Mouse (Mus musculus): ENCODE measurements around the gene Wwox. TPM values are rescaled to one million over a fixed set of nuclear protein-coding genes. Genes with fewer than 3 reads are reported as not detected.
A peak's percentile ranks its signal among the peaks of the same experiment; 100 is the strongest.

Gene Wwox
- polyA plus RNA-seq, 1 experiment from 2014 or later = 11.0 TPM

GRCm38 (mm10) chr8:114681136-114681535, 241.7 kb downstream of the Wwox start:
- no peaks in the 10 kb centered on the region for H3K4me1 ChIP-seq (ENCODE audit: control insufficient read depth, insufficient read depth, low read length)
- no peak overlapping the region for H3K9ac ChIP-seq (ENCODE audit: low read length)
- no peaks in the 10 kb centered on the region for H3K27me3 ChIP-seq (ENCODE audit: control insufficient read depth, insufficient read depth, low read length)
- DNase-seq (ENCODE audit: low spot score) (no peak), ATAC-seq (ENCODE audit: insufficient read depth, low FRiP score, low TSS enrichment) (no peak)
- no peak overlapping the region for H3K4me3 ChIP-seq (ENCODE audit: low read depth, low read length)
- no peaks in the 10 kb centered on the region for H3K36me3 ChIP-seq (ENCODE audit: control insufficient read depth, insufficient read depth, low read length)
- 61% methylated on average over 10 of the region's 10 CpGs for WGBS
- no peaks in the 10 kb centered on the region for H3K9me3 ChIP-seq (ENCODE audit: control insufficient read depth, low read length)
- no peak overlapping the region for H3K4me2 ChIP-seq (ENCODE audit: low read depth)
- H3K27ac ChIP-seq (ENCODE audit: low read depth, low read length) = no peak overlapping the region

GRCm38 (mm10) chr8:114682166-114682565, 242.7 kb downstream of the Wwox start:
- no peaks in the 10 kb centered on the region for H3K9me3 ChIP-seq (ENCODE audit: control insufficient read depth, low read length)
- no peaks in the 10 kb centered on the region for H3K27me3 ChIP-seq (ENCODE audit: control insufficient read depth, insufficient read depth, low read length)
- H3K9ac ChIP-seq (ENCODE audit: low read length) = no peak overlapping the region
- no peak for ATAC-seq (ENCODE audit: insufficient read depth, low FRiP score, low TSS enrichment)
- H3K4me1 ChIP-seq (ENCODE audit: control insufficient read depth, insufficient read depth, low read length) = no peaks in the 10 kb centered on the region
- 70% methylated on average over 10 of the region's 10 CpGs for WGBS
- H3K4me2 ChIP-seq (ENCODE audit: low read depth) = no peak overlapping the region
- H3K36me3 ChIP-seq (ENCODE audit: control insufficient read depth, insufficient read depth, low read length) = no peaks in the 10 kb centered on the region
- no peak overlapping the region for H3K4me3 ChIP-seq (ENCODE audit: low read depth, low read length)
- H3K27ac ChIP-seq (ENCODE audit: low read depth, low read length) = no peak overlapping the region
- DNase-seq (ENCODE audit: low spot score) = no peak

GRCm38 (mm10) chr8:114684046-114684702, 244.7 kb downstream of the Wwox start:
- no peak overlapping the region for H3K4me2 ChIP-seq (ENCODE audit: low read depth)
- no peak for DNase-seq (ENCODE audit: low spot score)
- no peak overlapping the region for H3K27ac ChIP-seq (ENCODE audit: low read depth, low read length)
- ATAC-seq (ENCODE audit: insufficient read depth, low FRiP score, low TSS enrichment) = no peak
- H3K9ac ChIP-seq (ENCODE audit: low read length) = no peak overlapping the region
- 86% methylated on average over 11 of the region's 11 CpGs for WGBS
- H3K4me3 ChIP-seq (ENCODE audit: low read depth, low read length) = no peak overlapping the region
- H3K9me3 ChIP-seq (ENCODE audit: control insufficient read depth, low read length) = no peaks in the 10 kb centered on the region
- H3K4me1 ChIP-seq (ENCODE audit: control insufficient read depth, insufficient read depth, low read length) = no peaks in the 10 kb centered on the region
- H3K36me3 ChIP-seq (ENCODE audit: control insufficient read depth, insufficient read depth, low read length) = no peaks in the 10 kb centered on the region
- H3K27me3 ChIP-seq (ENCODE audit: control insufficient read depth, insufficient read depth, low read length) = no peaks in the 10 kb centered on the region

- H3K4me3 ChIP-seq (ENCODE audit: low read depth, low read length) = no peak overlapping the region
- ATAC-seq (ENCODE audit: insufficient read depth, low FRiP score, low TSS enrichment) = no peak
- no peaks in the 10 kb centered on the region for H3K4me1 ChIP-seq (ENCODE audit: control insufficient read depth, insufficient read depth, low read length)
- no peak for DNase-seq (ENCODE audit: low spot score)
- no peaks in the 10 kb centered on the region for H3K36me3 ChIP-seq (ENCODE audit: control insufficient read depth, insufficient read depth, low read length)
- H3K27me3 ChIP-seq (ENCODE audit: control insufficient read depth, insufficient read depth, low read length) = no peaks in the 10 kb centered on the region
- H3K9me3 ChIP-seq (ENCODE audit: control insufficient read depth, low read length) = no peaks in the 10 kb centered on the region
- H3K9ac ChIP-seq (ENCODE audit: low read length) = no peak overlapping the region
- no peak overlapping the region for H3K4me2 ChIP-seq (ENCODE audit: low read depth)
- 74% methylated on average over 4 of the region's 4 CpGs for WGBS
- no peak overlapping the region for H3K27ac ChIP-seq (ENCODE audit: low read depth, low read length)
Measured at GRCm38 (mm10) chr8:114686462-114686861, 247.0 kb downstream of the Wwox start.

GRCm38 (mm10) chr8:114688732-114689131, 249.3 kb downstream of the Wwox start:
- H3K27ac ChIP-seq (ENCODE audit: low read depth, low read length) = no peak overlapping the region
- H3K36me3 ChIP-seq (ENCODE audit: control insufficient read depth, insufficient read depth, low read length) = no peaks in the 10 kb centered on the region
- H3K4me1 ChIP-seq (ENCODE audit: control insufficient read depth, insufficient read depth, low read length) = no peaks in the 10 kb centered on the region
- DNase-seq (ENCODE audit: low spot score) = no peak
- no peak overlapping the region for H3K4me3 ChIP-seq (ENCODE audit: low read depth, low read length)
- no peaks in the 10 kb centered on the region for H3K27me3 ChIP-seq (ENCODE audit: control insufficient read depth, insufficient read depth, low read length)
- no peak for ATAC-seq (ENCODE audit: insufficient read depth, low FRiP score, low TSS enrichment)
- H3K9ac ChIP-seq (ENCODE audit: low read length) = no peak overlapping the region
- no peak overlapping the region for H3K4me2 ChIP-seq (ENCODE audit: low read depth)
- H3K9me3 ChIP-seq (ENCODE audit: control insufficient read depth, low read length) = no peaks in the 10 kb centered on the region
- 86% methylated on average over 11 of the region's 11 CpGs for WGBS

GRCm38 (mm10) chr8:114694566-114695198, 255.2 kb downstream of the Wwox start:
- WGBS = 87% methylated on average over 4 of the region's 4 CpGs
- no peaks in the 10 kb centered on the region for H3K36me3 ChIP-seq (ENCODE audit: control insufficient read depth, insufficient read depth, low read length)
- H3K4me3 ChIP-seq (ENCODE audit: low read depth, low read length) = no peak overlapping the region
- no peaks in the 10 kb centered on the region for H3K9me3 ChIP-seq (ENCODE audit: control insufficient read depth, low read length)
- no peaks in the 10 kb centered on the region for H3K27me3 ChIP-seq (ENCODE audit: control insufficient read depth, insufficient read depth, low read length)
- no peak overlapping the region for H3K9ac ChIP-seq (ENCODE audit: low read length)
- H3K4me2 ChIP-seq (ENCODE audit: low read depth) = no peak overlapping the region
- ATAC-seq (ENCODE audit: insufficient read depth, low FRiP score, low TSS enrichment) = no peak
- H3K4me1 ChIP-seq (ENCODE audit: control insufficient read depth, insufficient read depth, low read length) = no peaks in the 10 kb centered on the region
- no peak overlapping the region for H3K27ac ChIP-seq (ENCODE audit: low read depth, low read length)
- no peak for DNase-seq (ENCODE audit: low spot score)

- no peak for DNase-seq (ENCODE audit: low spot score)
- H3K9me3 ChIP-seq (ENCODE audit: control insufficient read depth, low read length) = no peaks in the 10 kb centered on the region
- no peak overlapping the region for H3K9ac ChIP-seq (ENCODE audit: low read length)
- no peak for ATAC-seq (ENCODE audit: insufficient read depth, low FRiP score, low TSS enrichment)
- H3K27me3 ChIP-seq (ENCODE audit: control insufficient read depth, insufficient read depth, low read length) = no peaks in the 10 kb centered on the region
- H3K4me3 ChIP-seq (ENCODE audit: low read depth, low read length) = no peak overlapping the region
- H3K27ac ChIP-seq (ENCODE audit: low read depth, low read length) = no peak overlapping the region
- 85% methylated on average over 5 of the region's 5 CpGs for WGBS
- H3K4me2 ChIP-seq (ENCODE audit: low read depth) = no peak overlapping the region
- peaks cover 11% of the 10 kb centered on the region for H3K4me1 ChIP-seq (ENCODE audit: control insufficient read depth, insufficient read depth, low read length)
- no peaks in the 10 kb centered on the region for H3K36me3 ChIP-seq (ENCODE audit: control insufficient read depth, insufficient read depth, low read length)
Measured at GRCm38 (mm10) chr8:114703517-114703916, 264.1 kb downstream of the Wwox start.

- Histone ChIP-seq H3K27me3 (ENCODE audit: control insufficient read depth, insufficient read depth, low read length) (no peaks in the 10 kb centered on the region), H3K27ac (ENCODE audit: low read depth, low read length) (peak overlapping the region; percentile 51; the same call in 1 of the 2 replicates), H3K4me2 (ENCODE audit: low read depth) (peak overlapping the region; percentile 14), H3K9ac (ENCODE audit: low read length) (peak overlapping the region; percentile 28; the same call in 1 of the 2 replicates), H3K36me3 (ENCODE audit: control insufficient read depth, insufficient read depth, low read length) (no peaks in the 10 kb centered on the region), H3K4me1 (ENCODE audit: control insufficient read depth, insufficient read depth, low read length) (peaks cover 11% of the 10 kb centered on the region), H3K4me3 (ENCODE audit: low read depth, low read length) (no peak overlapping the region), H3K9me3 (ENCODE audit: control insufficient read depth, low read length) (no peaks in the 10 kb centered on the region)
- DNase-seq (ENCODE audit: low spot score) (peak; percentile 40), ATAC-seq (ENCODE audit: insufficient read depth, low FRiP score, low TSS enrichment) (peak; percentile 84)
- WGBS = 13% methylated on average over 15 of the region's 15 CpGs
Measured at GRCm38 (mm10) chr8:114707538-114708138, 268.2 kb downstream of the Wwox start.
